ENCODE assay signal across 26 mouse cellular contexts in the genomic region with DNA sequence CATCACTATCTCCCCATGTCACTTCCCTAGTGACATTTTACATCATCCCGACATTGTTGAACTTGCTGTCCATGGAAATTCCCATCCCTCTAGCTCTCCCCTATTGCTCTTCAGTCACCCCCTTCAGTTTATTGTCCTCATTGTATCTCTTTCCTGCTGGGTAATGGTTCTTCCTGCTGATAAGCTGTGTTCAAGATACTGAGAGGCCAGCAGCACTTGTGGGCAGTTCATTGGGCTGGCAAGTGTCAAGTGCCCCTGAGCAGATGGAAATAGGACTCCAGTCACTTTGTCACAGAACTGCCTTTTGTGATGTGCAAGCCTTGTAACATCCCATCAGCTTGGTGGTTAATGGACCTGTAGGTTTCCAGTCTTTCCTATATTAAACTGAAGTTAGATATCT.
DNase-seq lines count a peak whose midpoint lies in the region; ATAC-seq and TF ChIP-seq lines count a peak whose summit lies in the region.
"Had no signal": no experiment of that assay in that cellular context is flagged by ENCODE, and none has a peak within 500 bp of the region (broad histone marks: within the 10 kb centered on the region; RNA-seq: fewer than 3 reads in every experiment).

No protein-coding gene starts in this region.

- TF ChIP-seq POLR2A in lung, adult 2 months (IDR thresholded peaks at IDR 0.05; ENCODE audit: borderline replicate concordance, extremely low read depth, low read depth, low read length) = no peak

- no peak for TF ChIP-seq CTCF in lung, postnatal 0 days (IDR thresholded peaks at IDR 0.05)
- TF ChIP-seq CTCF in lung, adult 2 months (IDR thresholded peaks at IDR 0.05; ENCODE audit: insufficient read depth, low read length) = no peak

- H3K4me1 ChIP-seq in heart, embryonic 14.5 days (ENCODE audit: control insufficient read depth in 2 of 2, insufficient read depth in 2 of 2, low read length in 2 of 2) = peaks cover 0 to 3% of the 10 kb centered on the region in 2 experiments; a peak in 1 of 4 replicates
- H3K4me1 ChIP-seq in lung, postnatal 0 days (ENCODE audit: insufficient read depth, low read depth, low read length) = no peaks in the 10 kb centered on the region
- H3K4me1 ChIP-seq in lung, adult 2 months (ENCODE audit: control insufficient read depth, insufficient read depth, low read length) = no peaks in the 10 kb centered on the region; the same call in 1 of the 2 replicates
- H3K4me1 ChIP-seq: embryonic facial prominence, embryonic 12.5 days; embryonic facial prominence, embryonic 15.5 days; hindbrain, embryonic 12.5 days; hindbrain, embryonic 15.5 days had no signal

- peak; percentile 39; the same call in 1 of the 2 replicates for TF ChIP-seq EP300 in lung, postnatal 0 days (IDR thresholded peaks at IDR 0.05)

- H3K36me3 ChIP-seq in heart, embryonic 14.5 days (ENCODE audit: control insufficient read depth, insufficient read depth, low read length) = no peaks in the 10 kb centered on the region
- H3K36me3 ChIP-seq in lung, postnatal 0 days (ENCODE audit: insufficient read depth, low read length) = no peaks in the 10 kb centered on the region
- H3K36me3 ChIP-seq: embryonic facial prominence, embryonic 12.5 days; embryonic facial prominence, embryonic 15.5 days; hindbrain, embryonic 12.5 days; hindbrain, embryonic 15.5 days had no signal

- ATAC-seq in heart, embryonic 14.5 days (ENCODE audit: insufficient number of reproducible peaks, insufficient read depth, low FRiP score, low read depth) = peak; percentile 50; the same call in 1 of the 2 replicates
- ATAC-seq in lung, postnatal 0 days = peak; percentile 57
- ATAC-seq: CD4-positive, CD25-positive, alpha-beta regulatory T cell, adult 4 months; forebrain, embryonic 14.5 days had no signal

- H3K4me2 ChIP-seq in heart, embryonic 14.5 days (ENCODE audit: low read length) = no peak overlapping the region; the same call in 1 of the 2 replicates
- no peak overlapping the region for H3K4me2 ChIP-seq in lung, postnatal 0 days (replicated peaks; ENCODE audit: low read depth, low read length)
- H3K4me2 ChIP-seq: embryonic facial prominence, embryonic 12.5 days; embryonic facial prominence, embryonic 15.5 days; heart, embryonic 11.5 days; hindbrain, embryonic 12.5 days; hindbrain, embryonic 15.5 days had no signal

- 0% methylated on average over 1 of the region's 1 CpGs for WGBS in heart, embryonic 14.5 days
- WGBS in lung, postnatal 0 days = 8% methylated on average over 1 of the region's 1 CpGs
- 14% methylated on average over 1 of the region's 1 CpGs for WGBS in lung, adult 2 months

- no peak overlapping the region for H3K9ac ChIP-seq in heart, embryonic 14.5 days (ENCODE audit: low read length)
- H3K9ac ChIP-seq in lung, postnatal 0 days (replicated peaks; ENCODE audit: low read depth) = no peak overlapping the region
- H3K9ac ChIP-seq: embryonic facial prominence, embryonic 12.5 days; embryonic facial prominence, embryonic 15.5 days; forebrain, postnatal 0 days; hindbrain, embryonic 12.5 days; hindbrain, embryonic 15.5 days had no signal

- H3K27me3 ChIP-seq in heart, embryonic 14.5 days (ENCODE audit: control insufficient read depth, insufficient read depth, low read length) = no peaks in the 10 kb centered on the region
- H3K27me3 ChIP-seq in lung, postnatal 0 days (replicated peaks; ENCODE audit: insufficient read depth, low read length) = no peaks in the 10 kb centered on the region
- H3K27me3 ChIP-seq: embryonic facial prominence, embryonic 12.5 days; embryonic facial prominence, embryonic 15.5 days; hindbrain, embryonic 12.5 days; hindbrain, embryonic 15.5 days had no signal

- no peak overlapping the region for H3K4me3 ChIP-seq in heart, embryonic 14.5 days (ENCODE audit: control insufficient read depth in 1 of 2, insufficient read depth in 1 of 2, low read depth in 1 of 2, low read length in 2 of 2)
- H3K4me3 ChIP-seq in lung, postnatal 0 days (ENCODE audit: low read depth, low read length) = no peak overlapping the region
- H3K4me3 ChIP-seq in lung, adult 2 months (replicated peaks; ENCODE audit: extremely low read depth, low read depth, low read length) = no peak overlapping the region
- H3K4me3 ChIP-seq: embryonic facial prominence, embryonic 12.5 days; embryonic facial prominence, embryonic 15.5 days; gastrocnemius, adult 2 months; heart, adult 2 months; hindbrain, embryonic 12.5 days; hindbrain, embryonic 15.5 days had no signal

- H3K27ac ChIP-seq in heart, embryonic 14.5 days (replicated peaks in 1 of 2; ENCODE audit: control insufficient read depth in 1 of 2, insufficient read depth in 1 of 2, low read depth in 2 of 2, low read length in 2 of 2) = no peak overlapping the region
- no peak overlapping the region for H3K27ac ChIP-seq in lung, postnatal 0 days (ENCODE audit: low read length)
- H3K27ac ChIP-seq: embryonic facial prominence, embryonic 12.5 days; embryonic facial prominence, embryonic 15.5 days; gastrocnemius, adult 2 months; heart, adult 2 months; hindbrain, embryonic 12.5 days; hindbrain, embryonic 15.5 days had no signal

- no peaks in the 10 kb centered on the region for H3K9me3 ChIP-seq in heart, embryonic 14.5 days (ENCODE audit: control insufficient read depth, low read length)
- no peaks in the 10 kb centered on the region for H3K9me3 ChIP-seq in lung, postnatal 0 days (ENCODE audit: low read length)
- H3K9me3 ChIP-seq: embryonic facial prominence, embryonic 12.5 days; embryonic facial prominence, embryonic 15.5 days; hindbrain, embryonic 12.5 days; hindbrain, embryonic 15.5 days had no signal

- DNase-seq in heart, adult 11 months = no peak
- DNase-seq in lung, postnatal 0 days (ENCODE audit: low spot score) = peak; percentile 16
- DNase-seq in lung, adult 2 months = no peak
- DNase-seq in lung, postnatal 10 days = peak; percentile 14
- peak; percentile 17 for DNase-seq in lung, postnatal 36 days
- DNase-seq in ovary, postnatal 10 days (ENCODE audit: low spot score) = no peak
- DNase-seq: adrenal gland, adult 2 months; adrenal gland, postnatal 14 days; cerebellum, adult 11 months; cerebellum, adult 8-10 months; cerebellum, postnatal 10 days; cerebellum, postnatal 36 days; forebrain, postnatal 0 days; gastrocnemius, adult 2 months; gastrocnemius, postnatal 14 days; heart, adult 2 months; heart, postnatal 14 days; heart, postnatal 4 days had no signal

Comparison
In these comparisons a context has a peak if more than half of its experiments do, and no peak if none do; other contexts are left out.
1. DNase-seq: peak in lung, postnatal 0 days (single experiment), lung, postnatal 10 days (single experiment) and lung, postnatal 36 days (single experiment); none in heart, adult 11 months (single experiment), lung, adult 2 months (single experiment) and ovary, postnatal 10 days (single experiment).